Mouse (Mus musculus): Measurements from ENCODE around the gene Agap1.

DNA sequence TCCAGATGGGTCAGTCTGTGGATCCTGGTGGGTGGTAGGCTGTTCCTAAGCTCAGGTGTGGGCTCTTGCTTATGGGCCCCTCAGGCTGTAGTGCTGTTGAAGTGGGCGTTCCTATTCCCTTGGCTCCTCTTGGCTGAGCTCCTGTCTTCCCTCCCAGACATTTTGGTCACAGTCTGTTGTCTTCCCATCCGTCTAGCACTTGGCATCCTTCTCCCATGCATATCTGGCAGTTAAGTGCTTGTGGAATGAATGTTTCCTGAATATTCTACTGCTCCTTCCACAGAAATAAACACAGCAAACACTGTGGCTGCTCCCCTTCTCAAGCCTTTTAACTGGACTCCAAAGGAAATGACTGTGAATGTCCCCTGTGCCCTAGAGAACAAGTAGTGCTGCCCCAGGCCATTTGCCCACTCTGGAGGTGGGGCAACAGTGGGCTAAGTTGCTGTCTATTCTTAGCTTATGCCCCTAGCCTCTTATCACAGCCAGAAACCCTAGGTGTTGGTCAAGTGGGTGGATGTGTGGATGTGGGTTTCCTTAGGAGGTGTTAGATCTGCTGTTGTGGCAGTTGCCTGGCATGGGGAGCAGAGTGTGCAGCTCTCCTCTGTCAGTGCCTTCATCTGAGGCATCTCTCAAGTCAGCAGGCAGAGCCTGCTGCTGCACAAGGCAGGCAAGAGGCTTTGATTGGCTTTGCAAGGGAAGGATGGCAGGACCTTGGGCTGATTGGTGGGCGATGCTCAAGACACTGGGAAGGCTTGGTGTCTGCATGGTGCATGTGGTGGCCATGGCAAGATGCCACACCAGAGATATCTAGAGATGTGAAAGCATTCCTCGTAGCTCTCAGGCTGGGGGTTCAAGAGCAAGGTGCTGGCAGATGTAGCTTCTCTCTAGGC, 24.2 kb downstream of the Agap1 start:
- TF ChIP-seq CTCF (IDR thresholded peaks at IDR 0.05) = no peak
- no peak for TF ChIP-seq EP300 (IDR thresholded peaks at IDR 0.05)
